Mouse (Mus musculus) limb, embryonic 14.5 days (tissue): ENCODE data around the gene Tec. TPM values are rescaled to one million over a fixed set of nuclear protein-coding genes. Genes with fewer than 3 reads are reported as not detected.

Experiments
- ATAC-seq: fragments of 200-750 bp; cut with Nextera tagmentation; 2 replicates; pipeline ENCODE4 v1.8.0; 2017; ENCODE audit warnings: low read depth, moderate number of reproducible peaks, moderate TSS enrichment; ENCODE audit not compliant: low FRiP score
- DNase-seq: peaks from one replicate; pipeline ENCODE4 v3.0.0-alpha.2; 2015; ENCODE audit warnings: low spot score
- H3K27ac ChIP-seq: fragments of 300-500 bp; sonication (generic); replicated peaks from 2 replicates; pipeline ENCODE4 v1.5.1; 2014; ENCODE audit warnings: low read depth, mild to moderate bottlenecking, low read length, moderate library complexity, mixed read lengths
- H3K27me3 ChIP-seq: fragments of 300-500 bp; sonication (generic); 2 replicates; pipeline ENCODE4 v1.6.1; 2014; ENCODE audit warnings: low read length, mixed read lengths; ENCODE audit not compliant: control insufficient read depth, insufficient read depth
- H3K36me3 ChIP-seq: fragments of 300-500 bp; sonication (generic); 2 replicates; pipeline ENCODE4 v1.6.1; 2014; ENCODE audit warnings: mild to moderate bottlenecking, low read length, moderate library complexity, mixed read lengths; ENCODE audit not compliant: control insufficient read depth, insufficient read depth
- H3K4me1 ChIP-seq: fragments of 300-500 bp; sonication (generic); 2 replicates; pipeline ENCODE4 v1.6.1; 2014; ENCODE audit warnings: antibody characterized with exemption, low read length, mixed read lengths; ENCODE audit not compliant: control insufficient read depth, insufficient read depth
- H3K4me2 ChIP-seq: fragments of 300-500 bp; sonication (generic); replicated peaks from 2 replicates; pipeline ENCODE4 v1.6.1; 2014; ENCODE audit warnings: low read depth, mild to moderate bottlenecking, low read length, moderate library complexity; ENCODE audit not compliant: severe bottlenecking
- H3K4me3 ChIP-seq: fragments of 300-500 bp; sonication (generic); replicated peaks from 2 replicates; pipeline ENCODE4 v1.5.1; 2014; ENCODE audit warnings: low read length
- H3K9ac ChIP-seq: fragments of 300-500 bp; sonication (generic); 2 replicates; pipeline ENCODE4 v1.6.1; 2014; ENCODE audit warnings: mild to moderate bottlenecking, low read depth, low read length, moderate library complexity; ENCODE audit not compliant: severe bottlenecking
- H3K9me3 ChIP-seq: fragments of 300-500 bp; sonication (generic); 2 replicates; pipeline ENCODE4 v1.6.1; 2016; ENCODE audit warnings: low read length; ENCODE audit not compliant: control insufficient read depth
- POLR2A ChIP-seq: fragments of 200-500 bp; IDR thresholded peaks from 2 replicates; pipeline ENCODE4 v1.8.0; 2012; ENCODE audit warnings: inconsistent platforms, mild to moderate bottlenecking, moderate library complexity, borderline replicate concordance; ENCODE audit not compliant: insufficient read depth, insufficient read length; ENCODE audit errors: extremely low read depth
- WGBS: fragments of 180-500 bp; shearing (Covaris S2); extraction: QIAGEN DNeasy Blood & Tissue Kit; methylation state at CpG from one replicate; pipeline ENCODE4 v1.1.7; 2014; 5-methylcytosine and 5-hydroxymethylcytosine counted together
- polyA plus RNA-seq, 2 experiments: library from polyadenylated mRNA; depleted of rRNA in 1 of 2; stranded (reverse) in 1 of 2; unstranded in 1 of 2; fragments of >200 nt; fragmentation: Nextera tagmentation in 1 of 2; extraction: Ambion mirVana in 1 of 2; gene quantifications; 2 replicates each; pipeline versions ENCODE4 v1.2.1 to v1.2.3; 2012 to 2014

The Tec gene
- polyA plus RNA-seq, 2 experiments = 5.9 to 7.9 TPM

DNA sequence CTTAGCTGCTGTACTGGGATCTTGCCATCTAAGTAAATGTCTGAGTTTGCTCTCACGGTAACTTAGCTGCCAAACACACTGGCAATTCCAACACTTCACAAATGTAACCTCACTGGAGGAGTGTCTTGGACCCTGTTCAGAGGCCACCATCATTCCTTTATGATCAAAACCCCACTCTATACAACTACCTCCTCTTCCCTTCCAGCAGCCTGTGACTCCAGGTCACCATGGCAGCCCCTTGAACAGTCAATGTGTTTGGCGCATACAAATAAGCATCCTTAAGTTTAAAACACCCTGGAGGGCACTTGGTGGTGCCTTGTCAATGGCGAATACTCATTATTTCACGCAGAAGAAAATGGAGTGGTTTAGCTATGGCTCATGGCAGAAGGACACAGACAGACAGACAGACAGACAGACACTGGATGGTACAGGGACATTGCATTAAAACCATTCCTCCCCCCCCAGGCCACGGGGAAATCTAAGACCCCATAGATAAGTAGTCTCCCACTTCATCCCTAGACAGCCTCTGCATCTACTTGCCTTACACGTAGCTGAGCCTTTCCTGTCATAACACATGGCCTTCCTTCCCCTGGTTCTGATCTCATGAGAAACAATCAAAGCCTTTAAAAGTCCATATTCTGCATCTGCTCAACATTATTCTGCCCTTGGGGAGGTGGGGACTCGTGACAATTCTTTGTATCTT lies 117.1 kb downstream of the Tec start:
- WGBS = 82% methylated on average over 7 of the region's 7 CpGs
- Histone ChIP-seq H3K27me3 (no peaks in the 10 kb centered on the region), H3K27ac (no peak overlapping the region), H3K36me3 (no peaks in the 10 kb centered on the region), H3K4me1 (no peaks in the 10 kb centered on the region), H3K4me3 (no peak overlapping the region), H3K4me2 (no peak overlapping the region), H3K9ac (no peak overlapping the region), H3K9me3 (no peaks in the 10 kb centered on the region)
- DNase-seq (no peak), ATAC-seq (no peak)
- TF ChIP-seq POLR2A = no peak

GRCm38 (mm10) chr5:72750226-72750625 lies 118.1 kb downstream of the Tec start:
- Histone ChIP-seq H3K9ac (no peak overlapping the region), H3K36me3 (no peaks in the 10 kb centered on the region), H3K4me3 (no peak overlapping the region), H3K27ac (no peak overlapping the region), H3K4me1 (no peaks in the 10 kb centered on the region), H3K4me2 (no peak overlapping the region), H3K9me3 (no peaks in the 10 kb centered on the region), H3K27me3 (no peaks in the 10 kb centered on the region)
- TF ChIP-seq POLR2A = no peak
- ATAC-seq (no peak), DNase-seq (no peak)
- 71% methylated on average over 5 of the region's 5 CpGs for WGBS

DNA sequence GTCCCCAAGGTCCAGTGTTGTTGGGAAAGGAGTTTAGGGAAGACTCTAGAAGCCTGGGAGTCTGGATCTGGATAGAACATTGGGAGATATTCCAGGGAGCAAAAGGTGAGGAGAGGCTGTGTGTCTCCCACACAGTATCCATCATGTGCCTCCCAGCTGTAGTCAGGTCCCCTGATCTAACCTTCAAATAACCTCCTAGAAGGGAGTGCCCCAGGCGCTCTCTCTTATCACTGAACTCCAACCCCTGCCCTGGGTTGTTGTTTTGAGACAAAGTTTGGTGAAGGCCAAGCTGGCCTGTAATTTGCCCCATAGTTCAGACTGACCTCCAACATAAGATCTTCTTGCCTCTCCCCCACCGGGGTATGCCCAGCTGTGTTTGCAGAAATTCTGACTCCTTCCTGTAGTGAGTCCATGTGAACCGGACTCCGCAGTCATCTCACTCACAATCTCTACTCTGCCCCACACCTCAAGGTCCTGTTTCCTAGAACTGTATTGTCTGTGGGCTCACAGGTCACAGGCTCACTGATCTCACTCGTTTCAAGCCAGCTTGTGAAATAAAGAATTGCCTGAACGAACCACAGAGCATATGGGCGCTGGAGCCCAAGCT lies 119.5 kb downstream of the Tec start:
- Histone ChIP-seq H3K36me3 (no peaks in the 10 kb centered on the region), H3K27me3 (no peaks in the 10 kb centered on the region), H3K9ac (no peak overlapping the region), H3K4me3 (no peak overlapping the region), H3K4me1 (no peaks in the 10 kb centered on the region), H3K27ac (no peak overlapping the region), H3K4me2 (no peak overlapping the region), H3K9me3 (no peaks in the 10 kb centered on the region)
- TF ChIP-seq POLR2A = no peak
- ATAC-seq (no peak), DNase-seq (no peak)
- 76% methylated on average over 7 of the region's 7 CpGs for WGBS

- DNase-seq = no peak
- no peak overlapping the region for H3K4me3 ChIP-seq
These were observed 120.9 kb downstream of the Tec start for GRCm38 (mm10) chr5:72747384-72747783.

DNA sequence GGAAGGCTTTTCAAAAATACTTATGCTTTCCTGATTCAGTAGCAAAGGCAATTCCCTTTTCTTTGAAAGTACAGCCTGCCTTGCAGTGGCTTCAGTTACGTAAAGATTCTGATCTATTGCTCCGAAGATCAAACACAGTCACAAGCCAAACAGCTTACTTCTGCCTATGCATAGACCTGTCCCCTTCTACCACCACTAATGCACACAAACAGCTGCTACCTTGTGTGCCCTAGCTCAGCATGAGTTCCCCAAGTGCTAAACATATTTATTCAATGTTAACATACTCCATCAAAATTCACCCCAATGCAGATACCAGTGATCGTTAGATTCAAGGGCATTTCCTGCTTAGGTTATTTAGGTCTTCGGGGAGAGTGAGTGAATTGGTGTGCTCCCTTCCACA lies 121.8 kb downstream of the Tec start:
- WGBS = 65% methylated on average over 4 of the region's 4 CpGs

More at GRCm38 (mm10) chr5:72747384-72747783, 120.9 kb downstream of the Tec start:
- no peaks in the 10 kb centered on the region for H3K9me3 ChIP-seq
- H3K4me2 ChIP-seq = no peak overlapping the region
- H3K27me3 ChIP-seq = no peaks in the 10 kb centered on the region
- ATAC-seq = no peak
- WGBS = 57% methylated on average over 4 of the region's 4 CpGs
- H3K4me1 ChIP-seq = no peaks in the 10 kb centered on the region
- TF ChIP-seq POLR2A = no peak
- no peaks in the 10 kb centered on the region for H3K36me3 ChIP-seq
- no peak overlapping the region for H3K27ac ChIP-seq
- no peak overlapping the region for H3K9ac ChIP-seq

More for the DNA sequence above, 121.8 kb downstream of the Tec start:
- no peaks in the 10 kb centered on the region for H3K4me1 ChIP-seq
- H3K27me3 ChIP-seq = no peaks in the 10 kb centered on the region
- no peak overlapping the region for H3K4me2 ChIP-seq
- DNase-seq (no peak), ATAC-seq (no peak)
- H3K9me3 ChIP-seq = no peaks in the 10 kb centered on the region
- no peak overlapping the region for H3K4me3 ChIP-seq
- H3K9ac ChIP-seq = no peak overlapping the region
- no peak for TF ChIP-seq POLR2A
- H3K27ac ChIP-seq = no peak overlapping the region
- H3K36me3 ChIP-seq = no peaks in the 10 kb centered on the region
